Mouse (Mus musculus) mesoderm, embryonic 11.5 days (tissue): ENCODE data around the gene Rin2.
A peak's percentile ranks its signal among the peaks of the same experiment; 100 is the strongest.

ENCODE experiments used
- DNase-seq: peaks from one replicate; pipeline ENCODE4 v3.0.0-alpha.2; 2012; ENCODE audit warnings: low read depth, low spot score

Rin2 gene

DNA sequence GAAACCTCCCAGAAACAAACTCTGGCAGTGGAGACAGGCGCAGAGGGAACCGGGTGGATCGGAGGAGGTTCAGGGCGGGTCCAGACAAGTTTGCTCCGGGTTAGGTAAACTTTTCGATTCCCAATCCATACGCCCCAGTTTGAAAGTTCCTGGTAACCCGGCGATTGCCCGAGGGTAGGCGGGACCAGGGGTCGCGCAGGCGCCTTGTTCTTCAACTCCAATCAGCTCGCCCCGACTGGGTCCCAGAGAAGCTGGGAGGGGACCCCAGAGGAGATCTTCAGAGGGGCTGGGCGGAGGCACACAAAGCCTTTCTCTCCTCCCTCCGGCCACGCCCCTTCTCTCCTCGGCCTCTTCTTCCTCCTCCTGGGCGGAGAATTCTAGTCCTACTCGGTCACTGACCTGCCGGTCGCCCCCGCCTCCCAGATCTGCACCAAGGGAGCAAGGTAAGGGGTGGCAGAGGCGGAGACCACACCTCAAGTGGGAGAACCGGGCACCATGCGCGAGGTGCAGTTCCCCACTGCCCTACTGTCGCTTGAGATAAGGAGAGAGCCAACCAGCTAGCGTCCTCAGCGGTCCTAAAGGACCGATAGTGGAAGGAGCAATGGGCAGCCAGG lies at the start of gene Rin2:
TSS of gene Rin2 (plus strand) at position 74 of the 614 bp plus-strand sequence.
- DNase-seq, result peak; percentile 90

DNA sequence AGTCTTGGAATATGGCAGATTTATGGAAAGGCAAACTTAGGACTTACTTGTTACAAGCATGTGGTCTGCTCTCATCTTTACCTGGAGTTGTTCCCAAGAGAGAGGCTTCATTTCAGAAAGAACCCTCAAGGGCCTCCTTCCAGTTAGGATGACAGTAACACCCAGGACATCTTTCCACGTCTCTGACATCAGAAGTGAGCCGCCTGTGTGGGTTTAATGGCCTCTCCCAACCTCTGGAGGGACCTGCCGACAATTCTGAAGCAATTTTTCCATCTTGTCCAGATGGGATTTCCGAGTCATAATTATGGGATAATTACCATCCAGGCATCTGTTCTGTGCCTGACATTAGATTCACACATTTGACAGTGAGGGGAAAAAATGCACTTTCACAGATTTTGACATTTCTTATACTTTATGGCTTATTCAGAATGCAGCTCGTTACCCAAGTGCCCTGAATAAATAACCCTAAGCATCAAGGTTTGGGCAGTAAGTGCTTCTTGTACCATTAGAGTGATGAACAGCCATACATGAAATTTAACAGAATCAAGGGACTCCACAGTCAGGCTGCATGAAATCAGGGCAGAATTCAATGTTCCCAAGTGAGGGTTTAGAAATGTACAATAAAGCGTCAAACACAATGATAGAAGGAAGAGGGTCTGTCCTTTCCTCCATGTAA lies 43.8 kb upstream of the Rin2 start:
- DNase-seq, result no peak

DNA sequence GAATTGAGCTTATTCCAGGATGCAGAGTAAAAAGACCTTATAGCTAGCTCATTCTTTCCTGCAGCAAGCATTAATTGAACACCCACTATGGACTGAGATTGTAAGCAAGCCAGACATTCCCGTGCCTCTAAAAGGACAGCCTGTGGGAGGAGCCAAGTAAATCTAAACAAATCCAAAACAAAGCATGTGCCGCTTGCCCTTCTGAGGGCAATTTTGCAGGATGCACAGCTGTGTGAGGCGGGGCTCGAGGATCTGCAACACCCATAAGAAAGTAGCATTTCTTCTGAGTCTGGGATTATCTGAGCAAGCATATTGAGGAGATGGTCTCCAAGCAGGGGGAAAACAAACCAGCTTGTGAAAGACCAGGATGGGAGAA lies 43.2 kb upstream of the Rin2 start:
- DNase-seq, result no peak

DNA sequence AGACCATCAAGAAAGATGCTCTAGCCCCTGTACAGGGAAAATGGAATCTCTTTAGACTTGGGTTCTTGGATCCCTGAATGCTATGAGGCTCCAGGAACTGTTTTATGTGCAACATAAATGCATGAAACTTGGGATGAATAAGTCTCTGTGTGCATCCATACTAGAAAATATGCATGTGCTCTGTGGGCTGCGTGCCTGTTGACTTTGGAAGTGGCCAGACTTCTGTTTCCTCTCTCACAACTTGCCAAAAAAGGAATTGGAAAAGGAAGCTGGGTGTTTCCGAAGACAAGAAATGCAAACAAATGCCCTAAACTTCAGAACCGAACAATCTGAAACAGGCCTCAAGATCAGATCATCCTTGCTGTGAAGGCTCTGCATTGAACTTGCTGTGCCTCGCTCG lies 41.2 kb upstream of the Rin2 start:
- DNase-seq, result no peak

DNA sequence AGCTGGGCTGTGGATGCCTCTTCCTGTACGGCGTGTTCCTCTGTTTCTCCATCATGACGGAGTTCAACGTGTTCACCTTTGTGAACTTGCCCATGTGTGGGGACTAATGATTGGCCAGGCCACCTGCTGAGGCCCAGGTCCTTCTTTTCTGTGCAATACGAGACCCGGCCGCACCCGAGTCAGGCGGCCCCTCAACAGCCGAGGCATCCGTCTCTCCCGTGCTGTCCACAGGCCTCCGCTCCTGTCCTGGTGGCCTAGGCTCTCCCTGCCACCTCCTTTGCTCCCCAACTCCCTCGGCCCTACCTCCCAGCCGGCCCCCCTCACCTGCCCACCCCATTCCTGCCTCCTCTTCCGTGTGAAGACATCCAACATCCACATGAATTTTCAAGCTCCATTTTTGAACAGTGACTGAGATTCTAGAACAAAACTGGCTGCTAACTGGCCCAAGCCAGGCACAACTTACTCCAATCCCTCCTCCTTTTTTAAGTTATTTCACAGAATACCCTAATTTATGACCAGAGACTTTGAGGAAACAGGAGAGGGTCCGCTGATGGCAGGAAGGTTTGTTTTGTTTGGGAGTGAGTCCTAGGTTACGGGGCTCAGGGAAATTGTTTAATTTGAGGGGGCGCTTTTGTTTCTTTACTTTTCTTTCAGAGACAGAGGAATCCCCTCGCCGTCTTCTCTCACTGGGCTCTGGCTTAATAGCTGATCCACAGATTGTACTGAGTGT lies 34.6 kb upstream of the Rin2 start:
- no peak for DNase-seq

DNA sequence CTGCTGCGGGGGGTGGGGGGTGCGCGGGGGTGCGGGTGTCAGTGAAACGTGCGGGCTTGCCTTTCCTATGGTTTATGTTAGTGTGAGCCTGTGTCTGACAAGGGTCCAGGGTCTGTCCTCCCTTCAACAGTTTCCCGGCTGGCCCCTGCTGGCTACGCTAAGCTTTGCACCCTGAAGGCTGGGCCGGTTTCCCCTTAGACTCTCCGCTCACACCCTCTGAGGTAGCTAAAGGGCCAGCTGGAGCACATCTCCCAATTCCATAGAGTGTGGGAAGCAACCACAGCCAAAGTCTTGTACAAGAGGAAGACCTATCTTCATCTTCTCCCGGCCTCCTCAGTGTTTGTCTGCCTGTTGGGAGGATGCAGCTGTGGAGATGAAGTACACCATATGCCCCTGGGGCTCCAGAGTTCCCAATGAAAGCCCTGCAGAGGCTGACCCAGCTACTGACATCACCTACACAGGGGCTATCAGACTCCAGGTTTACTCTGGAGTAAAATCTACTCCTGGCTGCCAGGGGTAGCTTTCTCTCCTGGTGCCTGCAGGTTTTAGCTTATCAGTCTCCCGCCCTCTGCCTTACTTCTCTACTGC lies 19.5 kb upstream of the Rin2 start:
- DNase-seq, result no peak

DNA sequence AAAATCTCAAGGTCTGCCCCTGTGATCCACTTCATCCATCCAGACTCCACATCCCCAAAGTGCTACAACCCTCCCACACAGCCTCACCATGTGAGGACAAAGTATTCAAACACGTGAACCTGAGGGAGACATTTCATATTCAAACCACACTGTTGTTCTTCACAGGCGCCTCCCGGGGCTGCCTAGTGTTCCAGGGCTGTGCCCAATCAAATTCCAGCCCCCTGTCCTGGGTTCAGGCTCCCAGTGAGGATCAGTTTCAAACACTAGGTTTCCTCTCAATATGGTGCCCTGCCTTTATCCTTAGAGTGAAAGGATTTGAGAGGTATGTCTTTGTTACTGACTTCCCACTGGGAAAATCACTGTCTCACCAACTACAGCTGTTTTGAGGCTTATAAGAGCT lies 18.9 kb upstream of the Rin2 start:
- DNase-seq, result no peak

DNA sequence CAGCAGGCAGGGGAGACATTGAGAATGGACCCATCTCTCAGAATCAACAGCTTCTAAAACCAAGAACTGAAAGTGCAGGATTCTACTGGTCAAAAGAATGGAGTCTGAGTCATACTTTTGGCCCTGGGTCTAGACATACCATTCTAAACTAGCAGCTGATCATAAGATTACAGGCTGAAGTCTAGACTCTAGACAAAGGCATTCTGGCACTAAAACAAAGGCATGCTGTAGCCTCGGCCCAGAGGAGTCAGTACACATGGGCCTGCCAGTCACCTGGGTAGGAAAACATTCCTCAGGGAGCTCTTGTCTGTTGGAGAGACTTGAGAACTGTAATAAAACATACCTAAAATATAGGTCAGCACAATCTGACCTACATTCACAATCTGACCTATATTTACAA lies 18.3 kb upstream of the Rin2 start:
- no peak for DNase-seq

DNA sequence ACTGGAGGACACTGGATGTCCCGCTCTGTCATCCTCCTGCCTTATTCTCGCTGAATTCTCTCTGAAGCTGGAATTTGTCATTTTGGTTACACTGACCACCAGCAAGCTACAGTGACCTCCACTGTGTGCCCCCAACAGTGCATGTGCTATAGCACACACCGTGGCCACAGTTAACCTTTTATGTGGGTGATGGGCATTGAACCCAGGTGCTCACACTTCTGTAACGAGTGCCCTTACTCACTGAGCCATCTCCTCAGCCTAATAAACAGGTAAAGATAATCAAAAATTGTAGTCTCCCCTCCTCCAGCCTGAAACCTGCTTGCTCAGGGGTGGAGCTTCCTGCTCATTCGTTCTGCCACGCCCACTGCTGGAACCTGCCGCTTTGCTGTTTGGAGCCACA lies 13.8 kb upstream of the Rin2 start:
- DNase-seq, result no peak

DNA sequence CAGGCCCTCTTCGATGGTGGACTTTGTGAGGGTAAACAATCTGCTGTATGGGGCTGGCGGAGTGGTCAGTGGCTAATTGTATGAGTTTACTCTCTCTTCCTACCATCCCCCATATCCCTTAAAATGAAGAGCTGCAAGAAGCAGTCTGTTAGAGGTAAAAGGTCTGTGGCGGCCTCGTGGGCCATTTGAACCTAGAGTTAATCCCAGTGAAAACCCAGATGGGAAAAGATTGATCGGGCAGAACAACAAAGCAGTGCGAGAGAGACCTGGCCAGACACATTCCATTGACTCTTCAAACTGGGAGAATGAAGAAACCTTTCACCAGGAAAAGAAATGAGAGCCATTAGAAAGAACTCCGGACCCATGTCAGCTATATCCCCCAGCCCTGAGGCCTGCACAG lies 11.1 kb upstream of the Rin2 start:
- DNase-seq, result no peak

DNA sequence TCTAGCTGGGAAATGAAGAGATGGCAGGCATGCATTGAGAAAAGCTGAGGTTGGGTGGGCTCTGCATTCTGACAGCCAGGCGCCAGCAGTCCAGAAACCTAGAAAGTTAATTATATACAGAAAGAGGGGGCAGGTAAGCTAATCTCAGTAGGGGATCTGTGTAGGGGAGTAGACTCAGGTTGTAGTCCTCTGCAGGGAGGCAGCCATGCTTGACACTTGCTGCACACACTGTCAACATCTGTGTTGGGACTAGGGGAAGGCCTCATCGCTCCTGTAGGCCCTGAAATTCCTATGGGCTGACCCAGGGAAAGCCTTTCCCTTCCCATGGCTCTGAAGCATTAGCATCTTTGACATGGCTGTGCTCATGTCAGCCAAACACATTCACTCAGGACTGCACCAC lies 10.7 kb upstream of the Rin2 start:
- DNase-seq, result no peak

DNA sequence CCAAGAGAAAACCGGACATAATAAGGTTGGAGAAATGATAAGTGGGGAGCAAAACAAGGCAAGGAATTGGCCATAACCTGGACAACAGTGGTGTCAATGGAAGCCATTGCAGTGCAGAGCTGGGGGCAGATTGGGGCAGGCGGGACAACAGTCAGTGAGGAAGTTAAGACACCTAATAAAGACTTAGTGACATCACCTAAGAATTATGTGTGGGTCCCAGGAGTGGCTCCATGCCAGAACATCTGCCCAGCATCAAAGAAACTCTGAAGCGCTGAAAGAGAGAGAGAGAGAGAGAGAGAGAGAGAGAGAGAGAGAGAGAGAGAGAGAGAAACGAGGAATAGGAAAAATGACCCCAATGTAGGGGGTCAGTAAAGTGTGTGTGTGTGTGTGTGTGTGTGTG lies 6.9 kb upstream of the Rin2 start:
- no peak for DNase-seq

DNA sequence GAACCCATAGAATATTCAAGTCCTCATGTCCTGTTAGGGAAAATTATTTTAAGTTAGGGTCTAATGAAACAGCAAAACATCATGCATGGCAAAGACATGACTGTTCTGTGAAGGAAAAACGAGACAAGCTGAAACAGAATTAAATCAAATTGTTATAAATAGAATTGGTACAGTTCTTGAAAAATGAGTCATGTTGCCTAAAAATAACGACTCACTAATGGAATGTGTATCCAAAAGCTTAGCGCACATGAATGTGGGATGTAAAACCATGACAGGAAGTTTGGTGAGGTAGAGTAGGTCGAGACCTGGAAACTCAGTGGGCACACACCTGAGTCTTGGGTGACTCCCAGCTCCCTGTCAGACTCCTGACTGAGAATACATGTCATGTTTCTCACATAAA lies 4.9 kb upstream of the Rin2 start:
- DNase-seq, result no peak

DNA sequence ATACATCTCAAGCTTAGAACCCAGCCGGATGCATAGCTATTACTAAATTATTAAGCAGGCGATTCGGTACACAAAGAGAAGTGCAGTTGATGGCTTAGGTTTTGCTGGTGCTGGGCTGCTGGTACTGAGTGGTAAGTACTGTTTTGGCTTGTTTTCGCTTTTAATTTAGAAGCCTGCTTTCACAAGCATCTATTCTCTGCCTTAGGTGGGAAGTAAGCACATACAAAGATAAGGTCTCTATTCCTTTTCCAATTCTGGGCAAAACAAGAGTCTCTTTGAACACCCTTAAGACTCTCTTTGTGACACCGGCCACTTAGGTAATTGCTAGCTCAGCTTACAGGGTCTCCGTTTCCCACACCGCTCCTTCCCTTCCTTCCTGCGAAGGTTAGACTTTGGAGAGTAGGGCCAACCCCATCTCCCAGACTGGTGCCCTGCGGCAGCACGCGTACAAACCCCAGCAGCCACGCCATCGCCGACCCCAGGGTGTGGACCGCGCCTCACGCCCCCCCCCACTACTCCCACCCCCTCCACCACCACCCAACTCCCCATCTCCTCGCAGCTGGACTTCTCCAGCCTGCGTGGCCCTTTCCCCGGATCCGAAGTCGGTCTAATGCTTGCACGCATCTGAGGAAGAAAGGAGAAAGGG lies 396 bp upstream of the Rin2 start:
- DNase-seq, result peak; percentile 29

DNA sequence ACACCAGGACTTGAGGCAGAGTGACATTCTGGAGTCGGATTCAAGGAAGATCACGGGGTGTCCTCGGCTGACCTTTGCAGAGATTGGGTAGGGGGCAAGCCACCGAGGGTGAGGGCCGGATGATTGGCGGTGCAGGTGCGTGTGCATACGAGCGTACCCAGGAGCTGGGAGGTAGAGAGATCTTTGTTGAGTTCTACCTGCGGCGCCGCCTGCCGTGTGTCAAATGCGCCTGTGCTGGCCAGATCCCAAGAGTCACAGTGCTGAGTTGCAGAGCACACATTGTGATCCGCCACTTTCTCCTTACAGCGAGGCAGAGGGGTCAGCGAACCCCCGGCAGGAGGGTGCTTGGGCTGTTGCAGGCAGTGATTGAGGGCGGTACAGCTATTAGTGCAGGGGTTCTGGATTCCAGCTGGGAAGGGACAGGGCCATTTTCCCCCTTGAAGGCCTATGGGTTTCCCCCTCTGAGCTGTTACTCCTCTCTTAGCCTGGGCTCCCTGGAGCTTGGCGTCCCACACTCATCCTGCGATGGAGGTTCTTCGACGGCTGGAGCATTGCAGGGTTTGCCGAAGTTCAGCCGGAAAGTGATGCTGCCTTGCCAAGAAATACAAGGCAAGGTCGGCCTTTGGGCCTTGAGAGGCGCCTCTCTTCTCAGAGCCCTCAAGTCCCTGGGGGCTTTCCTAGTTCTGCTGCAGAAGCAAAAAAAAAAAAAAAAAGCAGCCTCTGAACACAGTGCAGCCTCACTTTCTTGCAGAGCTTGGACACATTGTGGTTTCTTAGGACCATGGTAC lies 935 bp downstream of the Rin2 start:
- DNase-seq, result no peak

DNA sequence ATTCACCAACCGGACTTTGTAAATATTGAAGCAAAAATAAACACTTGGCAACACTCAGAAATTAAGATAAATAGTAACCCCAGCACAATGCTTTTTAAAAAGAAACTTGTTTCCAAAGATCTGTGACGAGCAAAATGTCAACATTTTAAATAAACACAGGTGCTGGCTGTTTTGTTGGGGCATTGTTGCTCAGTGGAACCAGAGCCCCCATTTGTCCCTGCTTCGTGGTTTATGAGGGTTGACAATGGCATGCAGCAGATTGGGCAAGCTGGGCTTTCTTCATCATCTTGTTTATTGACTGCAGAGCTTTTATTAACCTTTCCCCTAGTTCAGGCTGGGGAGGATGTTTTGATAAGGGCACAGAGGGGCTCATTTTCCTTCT lies 1.5 kb downstream of the Rin2 start:
- no peak for DNase-seq

DNA sequence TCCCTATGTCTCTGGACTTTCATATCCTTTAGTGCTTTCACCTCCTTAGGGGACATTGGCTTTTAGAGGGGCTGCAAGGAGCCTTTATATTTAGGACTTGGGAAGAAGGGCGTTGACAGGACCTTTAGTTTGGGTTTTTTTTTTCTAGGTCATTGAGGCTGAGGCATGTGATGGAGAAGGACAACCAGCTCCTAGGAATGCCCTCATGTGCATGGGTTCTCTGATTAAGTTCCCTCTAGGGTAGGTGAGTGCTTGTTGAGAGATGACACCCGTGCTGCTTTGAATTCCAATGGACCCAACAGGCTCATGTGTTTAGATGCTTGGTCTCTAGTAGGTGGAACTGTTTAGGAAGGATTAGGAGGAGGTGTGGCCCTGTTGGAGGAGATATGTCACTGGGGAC lies 1.9 kb downstream of the Rin2 start:
- no peak for DNase-seq

DNA sequence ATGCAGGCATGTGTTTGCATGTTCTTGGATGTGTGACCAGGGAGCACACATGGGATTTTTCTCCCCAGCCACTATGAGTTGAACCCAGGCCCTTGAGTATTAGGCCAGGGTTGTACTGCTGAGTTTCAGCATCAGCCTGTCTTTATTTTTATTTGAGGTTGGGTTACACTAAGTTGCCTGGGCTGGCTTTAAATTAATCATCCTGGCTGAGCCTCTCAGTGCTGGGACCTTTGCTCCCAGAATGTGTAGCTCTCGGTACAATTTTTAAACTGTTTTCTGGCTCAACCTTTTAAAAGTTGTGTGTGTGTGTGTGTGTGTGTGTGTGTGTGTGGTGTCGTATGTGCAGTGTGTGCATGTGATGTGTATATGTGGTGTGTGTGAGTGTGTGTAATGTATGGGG lies 5.1 kb downstream of the Rin2 start:
- no peak for DNase-seq

DNA sequence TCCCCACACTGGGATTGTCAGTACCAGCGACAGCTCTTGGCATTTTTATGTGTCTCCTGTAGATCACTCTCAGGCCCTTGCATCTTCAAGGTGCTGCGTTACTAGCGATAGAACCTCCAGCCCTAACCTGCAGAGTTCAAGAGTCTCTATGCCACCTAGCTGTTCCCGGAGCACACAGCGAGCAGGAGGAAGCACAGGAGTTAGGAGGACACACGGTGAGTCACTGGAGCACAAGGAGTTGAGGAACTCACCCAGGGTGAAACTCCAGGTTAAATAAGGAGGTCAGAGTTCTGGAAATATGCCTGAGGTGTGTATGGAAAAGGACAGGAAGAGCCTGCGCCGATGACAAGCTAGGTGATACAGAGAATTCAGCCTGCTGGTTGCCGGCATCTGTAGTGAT lies 5.7 kb downstream of the Rin2 start:
- no peak for DNase-seq

DNA sequence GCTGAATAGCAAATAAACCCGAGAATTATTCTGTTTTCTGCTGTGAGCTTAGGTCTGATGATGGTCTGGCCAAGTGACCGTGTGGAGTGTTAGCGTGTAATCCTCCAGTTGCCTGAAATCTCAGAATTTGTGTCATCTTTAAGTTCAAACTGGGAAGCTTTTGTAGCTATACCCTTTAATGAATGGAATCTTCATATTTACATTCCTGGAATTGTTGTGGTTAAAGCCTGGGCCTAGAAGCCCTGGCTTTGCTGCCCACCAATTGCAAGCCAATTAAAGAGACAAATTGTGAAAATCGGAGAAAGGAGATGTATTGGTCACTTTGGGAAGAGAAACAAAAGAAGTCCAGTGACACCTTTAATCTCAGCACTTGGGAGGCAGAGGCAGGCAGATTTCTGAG lies 6.6 kb downstream of the Rin2 start:
- no peak for DNase-seq

DNA sequence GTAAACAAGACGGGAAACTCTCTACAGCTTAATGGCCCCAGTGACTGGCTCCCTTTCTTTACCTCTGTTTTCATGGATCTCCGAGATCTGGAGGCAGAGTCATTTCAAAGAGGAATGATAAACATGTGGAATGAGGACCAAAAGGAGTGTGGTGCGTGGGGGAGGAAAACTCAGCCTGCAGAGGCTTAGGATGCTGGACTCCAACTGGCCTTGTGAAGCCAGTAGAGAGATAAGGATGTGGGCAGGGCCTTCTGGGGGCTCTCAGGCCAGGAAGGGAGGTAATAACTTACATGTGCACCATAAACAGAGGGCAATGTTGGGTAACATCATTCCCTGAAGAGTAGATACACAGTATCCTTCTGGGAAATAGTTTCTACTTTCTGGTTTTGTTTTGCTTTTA lies 7.9 kb downstream of the Rin2 start:
- DNase-seq, result no peak

DNA sequence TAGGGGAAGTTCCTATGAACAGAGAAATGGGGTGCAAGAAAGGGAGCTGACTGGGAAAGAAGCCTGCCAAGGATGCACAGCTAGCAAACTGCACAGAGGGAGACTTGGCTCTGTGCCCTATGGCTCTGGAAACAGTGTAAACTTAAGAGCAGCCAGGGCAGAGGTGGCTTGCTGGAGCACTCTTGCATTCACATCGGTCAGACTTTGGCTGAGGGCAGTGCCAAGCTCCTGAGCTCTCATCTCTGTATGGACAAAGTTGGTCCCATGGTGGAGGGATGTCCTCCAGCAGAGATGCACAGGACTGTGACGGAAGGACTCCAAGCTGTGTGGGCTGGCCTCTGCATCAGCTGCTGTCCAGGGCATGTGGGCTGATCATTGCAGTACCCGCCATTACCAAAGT lies 8.5 kb downstream of the Rin2 start:
- no peak for DNase-seq
